Mouse (Mus musculus) thymus, adult 2 months (tissue): ENCODE data around the gene Alkbh3.

Source experiments
- CTCF ChIP-seq: fragments of 200-500 bp; IDR thresholded peaks from 2 replicates; pipeline ENCODE4 v1.5.1; 2012; ENCODE audit warnings: mild to moderate bottlenecking, control low read depth, low read length, moderate library complexity, borderline replicate concordance; ENCODE audit not compliant: control insufficient read depth, poor library complexity, insufficient read depth; ENCODE audit errors: extremely low read depth
- POLR2A ChIP-seq: fragments of 200-500 bp; IDR thresholded peaks from 2 replicates; pipeline ENCODE4 v1.6.1; 2012; ENCODE audit warnings: mild to moderate bottlenecking, low read length, control low read depth, moderate library complexity; ENCODE audit not compliant: control insufficient read depth, poor library complexity, insufficient read depth; ENCODE audit errors: extremely low read depth

- TF ChIP-seq CTCF (no peak), POLR2A (no peak)
Observed at GRCm38 (mm10) chr2:94042461-94042860, 31.9 kb upstream of the Alkbh3 start.
